Mouse (Mus musculus): ENCODE measurements around the gene Birc6. TPM values are rescaled to one million over a fixed set of nuclear protein-coding genes. Genes with fewer than 3 reads are reported as not detected.

Gene Birc6
- polyA plus RNA-seq, 1 experiment from 2014 or later = 98.4 TPM

DNA sequence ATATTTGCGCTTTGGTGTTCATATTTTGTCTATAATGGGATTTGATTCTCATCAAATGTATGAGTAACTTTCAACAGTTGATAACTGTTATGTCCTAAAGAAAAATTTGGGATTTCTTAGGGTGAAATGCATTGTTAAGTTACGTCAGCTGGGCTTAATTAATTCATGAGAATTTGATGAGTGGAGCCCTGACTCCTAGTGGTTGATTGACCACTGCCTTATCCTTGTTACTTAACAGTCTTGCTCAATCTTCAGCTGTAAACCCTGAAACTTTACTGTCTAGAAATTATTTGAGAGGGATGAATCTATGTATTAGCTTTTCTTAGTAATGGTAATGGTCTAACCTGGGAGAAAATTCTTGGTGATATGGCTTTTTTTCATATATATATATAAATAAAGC, 71.3 kb downstream of the Birc6 start:
- WGBS = 92% methylated on average over 2 of the region's 2 CpGs
- Histone ChIP-seq H3K4me1 (ENCODE audit: insufficient read depth) (no peaks in the 10 kb centered on the region), H3K36me3 (ENCODE audit: insufficient read depth) (peaks cover 79% of the 10 kb centered on the region), H3K27me3 (ENCODE audit: insufficient read depth, low read length) (no peaks in the 10 kb centered on the region), H3K4me2 (no peak overlapping the region), H3K4me3 (ENCODE audit: low read depth, low read length) (no peak overlapping the region), H3K27ac (ENCODE audit: low read depth) (no peak overlapping the region), H3K9me3 (ENCODE audit: low read depth, low read length) (no peaks in the 10 kb centered on the region), H3K9ac (no peak overlapping the region)
- DNase-seq = no peak
- no peak for TF ChIP-seq CTCF (IDR thresholded peaks at IDR 0.05; ENCODE audit: low read depth)
- ATAC-seq (ENCODE audit: insufficient read depth) = no peak

DNA sequence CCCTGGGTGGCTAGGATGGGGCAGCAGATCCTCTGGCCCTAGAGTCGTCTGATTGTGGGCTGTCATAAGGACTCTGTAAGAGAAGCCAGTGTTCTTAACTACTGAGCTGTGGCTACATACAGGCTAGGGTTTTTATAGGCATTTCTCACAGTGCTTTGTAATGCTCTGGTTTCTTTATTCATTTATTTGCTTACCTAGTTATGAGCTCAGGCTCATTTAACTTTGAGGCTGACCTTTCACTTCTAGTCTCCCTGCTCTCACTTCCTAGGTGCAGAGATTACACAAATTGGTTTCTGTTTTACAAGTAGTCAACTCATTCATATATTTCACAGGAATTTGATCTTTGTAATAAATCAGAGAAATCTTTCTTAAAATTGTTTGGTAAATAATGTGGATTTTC, 73.1 kb downstream of the Birc6 start:
- 77% methylated on average over 1 of the region's 1 CpGs for WGBS
- Histone ChIP-seq H3K27me3 (ENCODE audit: insufficient read depth, low read length) (no peaks in the 10 kb centered on the region), H3K4me3 (ENCODE audit: low read depth, low read length) (no peak overlapping the region), H3K27ac (ENCODE audit: low read depth) (no peak overlapping the region), H3K9ac (no peak overlapping the region), H3K36me3 (ENCODE audit: insufficient read depth) (peaks cover 77% of the 10 kb centered on the region), H3K4me1 (ENCODE audit: insufficient read depth) (no peaks in the 10 kb centered on the region), H3K9me3 (ENCODE audit: low read depth, low read length) (no peaks in the 10 kb centered on the region), H3K4me2 (no peak overlapping the region)
- DNase-seq (no peak), ATAC-seq (ENCODE audit: insufficient read depth) (no peak)
- no peak for TF ChIP-seq CTCF (IDR thresholded peaks at IDR 0.05; ENCODE audit: low read depth)

DNA sequence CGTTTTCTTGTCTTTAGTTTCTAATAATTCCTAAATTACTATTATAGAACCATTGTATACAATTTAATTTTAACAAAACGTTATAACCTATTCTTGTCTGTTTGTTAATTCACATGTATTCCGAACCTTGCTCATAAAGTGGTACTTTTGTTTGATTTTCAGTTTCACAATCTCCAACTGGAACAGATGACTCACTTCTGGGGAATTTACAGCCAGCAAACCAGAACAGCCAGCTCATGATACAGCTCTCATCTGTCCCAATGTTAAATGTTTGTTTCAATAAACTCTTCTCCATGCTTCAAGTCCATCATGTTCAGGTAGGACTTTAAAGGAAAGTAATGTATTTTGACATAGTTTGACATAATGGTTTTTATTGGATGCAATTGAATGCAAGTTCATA, 102.7 kb downstream of the Birc6 start:
- no peak overlapping the region for H3K9ac ChIP-seq
- peaks cover 79% of the 10 kb centered on the region for H3K36me3 ChIP-seq (ENCODE audit: insufficient read depth)
- H3K9me3 ChIP-seq (ENCODE audit: low read depth, low read length) = no peaks in the 10 kb centered on the region
- H3K27me3 ChIP-seq (ENCODE audit: insufficient read depth, low read length) = no peaks in the 10 kb centered on the region
- no peak overlapping the region for H3K4me3 ChIP-seq (ENCODE audit: low read depth, low read length)
- H3K27ac ChIP-seq (ENCODE audit: low read depth) = no peak overlapping the region
- DNase-seq (no peak), ATAC-seq (ENCODE audit: insufficient read depth) (no peak)
- H3K4me1 ChIP-seq (ENCODE audit: insufficient read depth) = no peaks in the 10 kb centered on the region
- TF ChIP-seq CTCF (IDR thresholded peaks at IDR 0.05; ENCODE audit: low read depth) = no peak
- WGBS = 80% methylated on average over 3 of the region's 3 CpGs
- no peak overlapping the region for H3K4me2 ChIP-seq

DNA sequence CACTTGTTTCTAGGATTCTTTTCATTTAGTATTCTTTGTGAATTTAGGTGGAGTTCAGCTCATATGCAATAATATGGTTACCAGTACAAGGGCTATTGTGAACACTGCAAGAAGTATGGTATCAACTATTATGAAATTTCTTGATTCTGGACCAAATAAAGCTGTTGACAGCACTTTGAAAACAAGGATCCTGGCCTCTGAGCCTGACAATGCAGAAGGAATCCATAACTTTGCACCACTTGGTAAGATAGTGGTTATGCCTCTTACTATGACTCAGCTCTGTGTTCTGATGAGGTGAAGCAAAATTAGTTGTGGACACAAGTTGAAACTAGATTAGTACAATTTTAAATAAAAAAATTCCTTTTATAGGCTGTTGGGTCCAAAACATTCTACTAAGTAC, 114.3 kb downstream of the Birc6 start:
- Histone ChIP-seq H3K4me2 (no peak overlapping the region), H3K36me3 (ENCODE audit: insufficient read depth) (peaks cover 74% of the 10 kb centered on the region), H3K4me3 (ENCODE audit: low read depth, low read length) (no peak overlapping the region), H3K27ac (ENCODE audit: low read depth) (no peak overlapping the region), H3K9ac (no peak overlapping the region), H3K4me1 (ENCODE audit: insufficient read depth) (no peaks in the 10 kb centered on the region), H3K9me3 (ENCODE audit: low read depth, low read length) (no peaks in the 10 kb centered on the region), H3K27me3 (ENCODE audit: insufficient read depth, low read length) (no peaks in the 10 kb centered on the region)
- no peak for TF ChIP-seq CTCF (IDR thresholded peaks at IDR 0.05; ENCODE audit: low read depth)
- ATAC-seq (ENCODE audit: insufficient read depth) (no peak), DNase-seq (no peak)

DNA sequence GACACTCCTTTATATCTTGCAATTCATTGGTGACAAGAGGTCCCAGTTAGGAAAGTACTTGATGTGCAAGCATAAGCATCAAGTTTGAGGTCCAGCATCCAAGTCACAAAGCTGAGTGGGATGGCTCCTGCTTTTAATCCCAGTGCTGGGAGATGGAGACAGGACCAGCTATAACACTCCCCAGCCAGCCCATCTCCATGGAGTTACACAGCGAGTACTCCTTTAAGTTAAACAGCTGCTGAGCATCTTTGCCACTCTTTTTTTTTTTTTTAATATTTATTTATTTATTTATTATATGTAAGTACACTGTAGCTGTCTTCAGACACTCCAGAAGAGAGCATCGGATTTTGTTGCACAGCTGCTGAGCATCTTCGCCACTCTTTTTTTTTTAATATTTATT, 130.3 kb downstream of the Birc6 start:
- H3K27me3 ChIP-seq (ENCODE audit: insufficient read depth, low read length) = no peaks in the 10 kb centered on the region
- H3K27ac ChIP-seq (ENCODE audit: low read depth) = no peak overlapping the region
- DNase-seq (peak; percentile 40), ATAC-seq (ENCODE audit: insufficient read depth) (peak; percentile 69; the same call in 1 of the 2 replicates)
- H3K36me3 ChIP-seq (ENCODE audit: insufficient read depth) = peaks cover 63% of the 10 kb centered on the region
- TF ChIP-seq CTCF (IDR thresholded peaks at IDR 0.05; ENCODE audit: low read depth) = no peak
- no peak overlapping the region for H3K4me3 ChIP-seq (ENCODE audit: low read depth, low read length)
- 79% methylated on average over 3 of the region's 3 CpGs for WGBS
- no peaks in the 10 kb centered on the region for H3K9me3 ChIP-seq (ENCODE audit: low read depth, low read length)
- H3K4me1 ChIP-seq (ENCODE audit: insufficient read depth) = no peaks in the 10 kb centered on the region
- no peak overlapping the region for H3K9ac ChIP-seq
- no peak overlapping the region for H3K4me2 ChIP-seq

DNA sequence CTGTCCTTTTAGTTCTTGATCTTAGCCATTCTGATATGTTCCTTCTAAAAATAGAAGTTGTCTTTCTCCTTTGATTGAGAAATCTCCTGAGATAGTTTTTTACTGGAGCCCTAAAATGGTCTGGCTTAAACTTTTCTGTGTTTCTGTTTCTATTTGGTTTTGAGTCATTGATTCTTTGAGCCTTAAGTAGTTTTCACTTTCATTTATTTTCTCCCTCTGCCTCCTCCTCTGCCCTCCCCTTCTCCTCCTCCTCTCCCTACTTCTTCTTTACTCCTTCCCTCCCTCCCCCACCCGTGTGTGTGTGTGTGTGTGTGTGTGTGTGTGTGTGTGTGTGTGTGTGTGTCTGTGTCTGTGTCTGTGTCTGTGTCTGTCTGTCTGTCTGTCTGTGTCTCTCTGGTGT, 139.9 kb downstream of the Birc6 start:
- ATAC-seq (ENCODE audit: insufficient read depth) = no peak
- H3K9ac ChIP-seq = no peak overlapping the region
- H3K4me2 ChIP-seq = no peak overlapping the region
- H3K4me3 ChIP-seq (ENCODE audit: low read depth, low read length) = no peak overlapping the region
- no peaks in the 10 kb centered on the region for H3K9me3 ChIP-seq (ENCODE audit: low read depth, low read length)
- no peak for DNase-seq
- no peak overlapping the region for H3K27ac ChIP-seq (ENCODE audit: low read depth)
- H3K27me3 ChIP-seq (ENCODE audit: insufficient read depth, low read length) = no peaks in the 10 kb centered on the region
- WGBS = 80% methylated on average over 1 of the region's 1 CpGs
- H3K36me3 ChIP-seq (ENCODE audit: insufficient read depth) = peaks cover 78% of the 10 kb centered on the region
- no peaks in the 10 kb centered on the region for H3K4me1 ChIP-seq (ENCODE audit: insufficient read depth)
- TF ChIP-seq CTCF (IDR thresholded peaks at IDR 0.05; ENCODE audit: low read depth) = no peak

DNA sequence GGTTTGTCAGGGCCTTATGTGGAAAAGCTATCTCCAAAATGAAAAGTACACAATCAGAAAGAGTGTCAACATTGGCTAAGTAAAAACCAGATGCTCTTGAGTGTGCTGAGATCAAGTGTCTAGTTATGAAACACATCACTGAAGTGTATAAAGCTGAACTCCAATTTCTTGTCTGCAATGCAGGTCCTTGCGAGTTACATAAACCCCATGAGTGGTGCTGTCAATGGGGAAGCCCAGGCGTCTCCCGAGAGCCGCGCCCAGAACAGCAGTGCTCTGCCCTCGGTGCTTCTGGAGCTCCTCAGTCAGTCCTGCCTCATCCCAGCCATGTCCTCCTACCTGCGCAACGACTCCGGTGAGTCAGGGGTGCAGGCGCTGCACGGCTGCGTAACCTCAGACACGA, 141.9 kb downstream of the Birc6 start:
- H3K27me3 ChIP-seq (ENCODE audit: insufficient read depth, low read length) = no peaks in the 10 kb centered on the region
- no peak overlapping the region for H3K4me2 ChIP-seq
- H3K36me3 ChIP-seq (ENCODE audit: insufficient read depth) = peaks cover 73% of the 10 kb centered on the region
- no peak for DNase-seq
- no peak overlapping the region for H3K9ac ChIP-seq
- no peak for ATAC-seq (ENCODE audit: insufficient read depth)
- H3K4me3 ChIP-seq (ENCODE audit: low read depth, low read length) = no peak overlapping the region
- no peak overlapping the region for H3K27ac ChIP-seq (ENCODE audit: low read depth)
- WGBS = 86% methylated on average over 13 of the region's 13 CpGs
- TF ChIP-seq CTCF (IDR thresholded peaks at IDR 0.05; ENCODE audit: low read depth) = no peak
- no peaks in the 10 kb centered on the region for H3K4me1 ChIP-seq (ENCODE audit: insufficient read depth)
- H3K9me3 ChIP-seq (ENCODE audit: low read depth, low read length) = no peaks in the 10 kb centered on the region

DNA sequence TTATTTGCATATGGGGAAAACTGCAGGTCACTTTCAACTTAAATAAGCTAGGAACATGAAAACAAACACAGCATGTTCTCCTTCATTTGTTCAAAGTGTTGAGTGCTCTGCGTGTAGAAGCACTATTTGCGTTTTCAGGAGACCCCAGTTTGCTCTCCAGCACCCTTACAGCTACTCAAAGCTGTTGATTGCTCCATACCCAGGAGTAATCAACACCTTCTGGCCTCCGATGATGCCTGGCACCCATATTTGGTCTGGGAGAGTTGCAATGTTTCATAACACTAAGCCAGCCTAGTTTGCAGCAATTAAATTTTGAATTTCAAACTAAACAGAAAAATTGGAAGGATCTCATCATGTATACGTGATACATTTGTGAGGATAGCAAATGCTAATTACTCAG, 144.4 kb downstream of the Birc6 start:
- Histone ChIP-seq H3K4me1 (ENCODE audit: insufficient read depth) (no peaks in the 10 kb centered on the region), H3K4me2 (no peak overlapping the region), H3K27ac (ENCODE audit: low read depth) (no peak overlapping the region), H3K4me3 (ENCODE audit: low read depth, low read length) (no peak overlapping the region), H3K9ac (no peak overlapping the region), H3K36me3 (ENCODE audit: insufficient read depth) (peaks cover 77% of the 10 kb centered on the region), H3K9me3 (ENCODE audit: low read depth, low read length) (no peaks in the 10 kb centered on the region), H3K27me3 (ENCODE audit: insufficient read depth, low read length) (no peaks in the 10 kb centered on the region)
- ATAC-seq (ENCODE audit: insufficient read depth) (no peak), DNase-seq (no peak)
- no peak for TF ChIP-seq CTCF (IDR thresholded peaks at IDR 0.05; ENCODE audit: low read depth)
- 78% methylated on average over 4 of the region's 4 CpGs for WGBS

All from lung, embryonic 14.5 days (tissue).